Mouse (Mus musculus) ovary, adult 18-20 months (tissue): ENCODE data around the gene Fa2h.

Experiments used
- DNase-seq: peaks from one replicate; pipeline ENCODE4 v3.0.0; 2022; ENCODE audit warnings: low spot score, mixed read lengths

Fa2h gene

DNA sequence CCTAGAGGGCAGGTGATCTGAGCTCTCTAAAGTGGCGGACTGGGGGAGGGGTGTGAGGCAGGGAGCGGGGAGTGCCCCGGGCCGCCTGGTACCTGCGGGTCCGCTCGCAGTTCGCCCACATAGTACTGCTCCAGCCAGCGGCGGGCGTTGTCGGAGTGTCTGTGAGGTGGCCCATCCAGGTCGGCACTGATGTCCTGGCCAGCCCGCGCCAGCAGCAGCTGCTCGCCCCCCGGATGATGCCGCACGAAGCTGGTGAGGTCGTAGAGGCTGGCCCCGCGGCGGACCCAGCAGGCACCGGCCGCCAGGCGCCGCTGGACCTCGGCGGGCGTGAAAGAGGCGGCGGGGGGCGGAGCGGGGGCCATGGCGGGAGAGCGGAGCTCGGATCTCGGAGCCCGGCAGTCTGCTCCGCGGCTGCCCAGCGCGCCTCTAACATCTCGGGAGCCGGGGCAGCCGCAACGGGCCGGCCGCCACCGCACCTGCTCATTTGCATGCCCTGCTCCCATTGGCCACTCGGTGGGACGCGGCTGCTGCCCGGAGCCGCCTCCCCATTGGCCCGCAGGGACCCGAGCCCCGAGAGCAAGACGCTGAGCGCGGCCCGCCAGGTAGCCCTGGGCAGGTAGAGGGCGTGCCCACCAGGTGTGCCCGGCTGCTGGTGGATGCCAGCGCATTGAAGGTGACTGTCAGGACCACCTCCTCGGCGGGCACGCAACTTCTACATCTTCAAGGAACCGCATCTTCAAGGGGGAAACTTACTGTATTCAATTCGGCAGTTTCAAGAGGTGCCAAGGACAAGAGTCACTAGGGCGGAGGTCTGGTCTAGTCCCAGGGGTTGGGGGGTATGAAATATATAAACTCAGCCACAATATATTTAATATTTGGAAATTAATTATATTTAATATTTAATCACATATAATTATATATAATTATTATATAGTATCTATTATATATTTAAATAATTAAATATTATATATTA is at the start of gene Fa2h:
TSS of gene Fa2h (minus strand) at position 434 of the 973 bp plus-strand sequence.
- peak; percentile 81 for DNase-seq

GRCm38 (mm10) chr8:111439189-111439588 is 45.6 kb upstream of the Fa2h start:
- peak; percentile 39 for DNase-seq

GRCm38 (mm10) chr8:111435071-111435828 is 41.6 kb upstream of the Fa2h start:
- DNase-seq, result no peak

DNA sequence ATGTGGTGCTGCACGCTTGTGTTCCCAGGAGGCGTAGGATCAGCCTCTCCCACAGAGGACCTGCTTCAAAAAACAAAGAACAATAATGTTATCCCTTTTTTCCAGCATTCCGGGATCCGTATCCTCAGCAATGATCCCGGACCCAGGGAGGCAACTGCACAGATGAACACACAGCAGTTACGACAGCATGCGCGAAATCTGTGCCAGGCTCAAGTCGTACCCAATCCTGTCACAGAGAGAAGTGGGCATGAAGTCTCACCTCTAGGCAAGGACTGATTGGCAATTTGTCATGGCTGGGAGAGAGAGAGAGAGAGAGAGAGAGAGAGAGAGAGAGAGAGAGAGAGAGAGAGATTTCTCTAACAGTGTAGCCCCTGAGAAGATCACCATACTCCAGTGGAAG is 31.0 kb upstream of the Fa2h start:
- DNase-seq, result no peak

GRCm38 (mm10) chr8:111424181-111424580 is 30.6 kb upstream of the Fa2h start:
- DNase-seq, result peak; percentile 59

GRCm38 (mm10) chr8:111422614-111423013 is 29.0 kb upstream of the Fa2h start:
- no peak for DNase-seq

DNA sequence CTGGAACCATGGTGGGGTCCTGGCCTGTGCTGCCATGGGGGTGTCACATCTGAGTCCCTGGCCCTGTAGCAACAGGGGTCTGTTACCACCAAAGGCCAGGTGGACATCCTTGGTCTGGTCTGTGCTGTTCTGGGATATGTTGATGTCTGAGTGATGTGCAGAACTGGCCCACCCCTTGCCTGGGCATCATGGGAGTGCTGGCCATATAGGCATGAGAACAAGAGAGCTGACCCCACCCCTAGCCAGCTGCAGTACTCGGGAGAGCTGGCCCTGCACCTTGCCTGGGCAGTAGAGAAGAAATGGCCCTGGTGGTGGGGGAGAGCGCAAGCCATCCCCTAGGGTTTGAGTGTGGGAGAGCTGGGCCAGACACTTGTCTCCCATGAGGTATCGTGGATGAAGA is 25.5 kb upstream of the Fa2h start:
- no peak for DNase-seq

DNA sequence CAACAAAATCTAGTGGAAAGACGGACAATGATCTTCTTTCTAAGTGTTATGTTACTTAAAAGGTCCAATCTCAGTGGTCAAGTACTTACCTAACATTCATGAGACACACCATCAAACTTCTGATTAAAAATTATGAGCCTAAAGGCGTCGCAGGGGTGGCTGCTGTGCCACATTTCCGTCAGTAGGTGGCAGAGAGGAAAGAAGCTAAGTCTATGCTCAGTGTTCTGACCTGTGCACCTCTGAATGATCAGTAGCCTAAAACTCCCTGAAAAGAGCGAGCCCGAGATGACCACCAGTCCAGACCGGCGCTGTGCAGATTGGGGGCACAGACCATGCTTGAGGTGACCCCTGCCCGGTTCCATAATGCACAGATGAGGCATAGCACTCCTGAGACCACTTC is 25.0 kb upstream of the Fa2h start:
- no peak for DNase-seq

DNA sequence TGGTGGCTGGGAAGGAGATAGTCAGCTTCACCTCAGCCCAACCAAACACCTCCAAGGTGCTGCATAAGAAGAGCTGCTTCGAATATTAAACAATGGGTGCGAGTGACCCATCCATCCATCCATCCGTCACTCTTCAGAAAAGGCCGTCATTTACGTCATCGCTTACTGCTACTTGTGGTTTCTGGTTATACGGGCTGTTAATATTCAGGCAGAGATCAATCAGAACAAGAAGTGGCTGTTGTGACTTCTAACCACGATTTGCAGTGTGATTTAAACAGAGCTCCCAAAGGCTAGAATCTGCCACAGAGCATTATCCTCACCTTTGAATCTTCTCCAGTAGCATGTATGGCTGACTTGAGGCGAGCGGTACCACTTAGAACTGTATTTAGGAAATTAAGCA is 23.6 kb upstream of the Fa2h start:
- DNase-seq, result no peak

- no peak for DNase-seq
These were observed 9.8 kb upstream of the Fa2h start for GRCm38 (mm10) chr8:111403391-111403790.

- DNase-seq, result no peak
These were observed 2.4 kb downstream of the Fa2h start for GRCm38 (mm10) chr8:111391268-111391667.

DNA sequence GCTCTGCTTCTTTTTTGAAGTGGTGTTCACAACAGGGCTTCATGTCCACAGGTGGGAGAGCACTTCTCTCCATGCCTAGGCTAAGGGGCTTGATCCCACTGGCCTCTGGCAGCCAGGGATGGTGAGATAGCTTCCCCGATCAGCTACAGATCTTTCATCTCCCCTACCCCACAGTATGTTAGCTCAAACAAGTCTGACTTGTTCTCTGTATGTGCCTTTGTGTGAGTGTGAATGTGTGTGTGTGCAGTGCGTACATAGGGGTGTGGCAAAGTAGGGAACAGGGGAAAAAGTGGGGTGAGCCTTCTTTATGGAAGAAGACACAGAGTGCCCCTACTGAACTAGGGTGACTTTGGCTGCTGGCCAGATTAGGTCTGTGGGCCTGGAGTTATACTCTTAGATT is 2.8 kb downstream of the Fa2h start:
- DNase-seq, result no peak

DNA sequence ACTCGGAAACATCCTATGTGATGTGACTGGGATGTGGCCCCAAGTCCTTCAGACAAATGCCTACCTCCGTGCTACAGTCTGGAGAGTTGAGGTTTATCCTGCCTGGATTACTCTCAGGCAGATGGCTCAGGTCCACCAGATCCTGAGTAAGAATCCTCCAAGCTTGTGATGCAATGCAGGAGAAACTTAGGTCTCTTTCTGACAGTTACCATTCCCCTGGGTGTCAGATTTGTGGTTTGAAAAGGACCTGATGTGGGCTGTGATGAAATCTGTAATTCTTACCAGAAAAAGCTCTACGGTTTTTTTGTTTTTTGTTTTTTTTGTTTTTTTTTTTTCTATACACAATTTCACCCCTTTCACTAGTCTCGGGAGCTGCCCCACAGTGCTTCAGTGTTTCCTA is 4.0 kb downstream of the Fa2h start:
- no peak for DNase-seq

DNA sequence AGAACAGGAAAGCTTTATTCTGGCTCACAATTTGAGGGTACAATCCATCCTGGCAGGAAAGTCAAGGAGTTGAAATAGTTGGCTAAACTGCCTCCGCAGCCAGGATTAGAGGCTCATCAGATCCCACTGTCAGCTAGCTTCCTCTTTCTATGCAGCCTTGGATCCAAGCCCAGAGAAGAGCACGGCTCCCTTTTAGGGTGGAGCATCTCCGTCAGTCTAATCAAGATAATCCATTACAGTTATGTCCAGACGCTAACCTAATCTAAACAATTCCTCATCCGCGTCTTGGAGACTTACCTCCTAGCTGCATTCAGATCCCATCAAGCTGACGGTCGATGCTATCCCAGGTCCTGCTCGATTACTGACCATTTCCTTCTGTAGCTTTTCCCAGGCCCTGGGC is 7.7 kb downstream of the Fa2h start:
- no peak for DNase-seq

DNA sequence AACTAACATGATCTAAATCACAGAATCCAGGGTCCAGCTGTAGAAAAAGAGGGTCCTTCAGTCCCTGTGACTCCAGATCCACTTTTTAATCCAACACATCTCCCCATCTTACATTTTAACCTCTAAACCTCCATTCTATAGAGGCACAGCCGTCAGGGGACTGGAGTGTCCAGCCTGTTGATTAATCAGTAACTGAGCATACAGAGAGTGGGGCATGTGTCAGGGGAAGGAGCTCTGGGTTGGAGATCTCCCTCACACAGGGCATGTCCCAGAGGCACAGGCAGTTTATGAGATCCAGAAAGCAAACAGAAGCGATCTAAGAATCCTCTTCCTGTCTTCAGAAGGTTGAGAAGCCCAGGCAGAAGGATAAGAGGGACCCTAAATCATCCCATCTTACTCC is 9.0 kb downstream of the Fa2h start:
- no peak for DNase-seq

DNA sequence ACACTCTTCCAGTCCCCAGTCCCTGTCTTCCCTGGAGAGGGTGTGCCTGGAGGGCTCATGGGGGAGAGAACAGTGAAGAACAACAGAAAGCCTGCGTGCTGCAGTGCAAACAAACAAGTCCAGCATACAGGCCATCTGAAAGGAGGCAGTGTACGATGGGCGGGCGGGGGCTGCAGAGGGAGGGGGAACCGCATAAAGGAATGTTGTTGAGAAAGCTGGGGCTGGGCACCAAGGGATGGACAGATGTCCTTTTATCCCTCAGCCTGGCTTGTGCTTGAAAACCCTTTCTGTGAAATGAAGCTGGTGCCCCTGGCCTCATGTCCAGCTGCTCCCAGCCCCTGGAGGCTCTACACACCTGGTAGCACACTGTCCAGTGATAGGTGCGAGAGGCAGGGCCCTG is 18.4 kb downstream of the Fa2h start:
- DNase-seq, result no peak

- no peak for DNase-seq
These were observed 23.9 kb downstream of the Fa2h start for GRCm38 (mm10) chr8:111369711-111370110.

- no peak for DNase-seq
These were observed 26.3 kb downstream of the Fa2h start for GRCm38 (mm10) chr8:111367350-111367749.

DNA sequence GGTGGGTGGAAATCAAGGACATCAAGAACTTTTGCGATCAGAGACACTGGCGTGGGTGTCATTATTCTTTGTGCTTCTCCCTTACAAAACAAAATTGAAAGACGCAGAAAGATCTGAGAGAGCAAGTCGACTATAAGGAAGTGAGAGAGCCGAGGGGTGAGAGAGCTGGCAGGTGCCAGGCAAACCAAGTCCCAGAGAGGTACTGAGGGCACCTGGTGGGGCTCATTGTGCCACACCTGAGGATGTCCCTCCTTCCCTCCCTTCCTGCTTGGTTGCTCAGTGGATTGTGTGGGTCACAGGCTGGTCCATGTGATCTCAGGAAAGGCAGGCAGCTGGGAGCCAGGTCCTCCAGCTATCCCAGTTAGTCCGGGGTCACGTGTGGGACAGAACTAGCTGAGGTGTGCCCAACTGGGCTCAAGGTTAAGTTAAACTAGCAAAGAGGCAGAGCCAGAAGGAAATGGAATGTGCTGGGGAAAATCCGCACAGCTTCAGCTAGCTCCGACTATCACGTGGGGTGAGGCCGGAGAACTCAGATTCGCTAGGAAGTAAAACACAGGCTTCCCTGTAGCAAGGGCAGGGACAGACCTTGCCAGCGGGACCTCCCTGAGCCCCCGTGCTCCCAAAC is 26.9 kb downstream of the Fa2h start:
- peak; percentile 8 for DNase-seq

DNA sequence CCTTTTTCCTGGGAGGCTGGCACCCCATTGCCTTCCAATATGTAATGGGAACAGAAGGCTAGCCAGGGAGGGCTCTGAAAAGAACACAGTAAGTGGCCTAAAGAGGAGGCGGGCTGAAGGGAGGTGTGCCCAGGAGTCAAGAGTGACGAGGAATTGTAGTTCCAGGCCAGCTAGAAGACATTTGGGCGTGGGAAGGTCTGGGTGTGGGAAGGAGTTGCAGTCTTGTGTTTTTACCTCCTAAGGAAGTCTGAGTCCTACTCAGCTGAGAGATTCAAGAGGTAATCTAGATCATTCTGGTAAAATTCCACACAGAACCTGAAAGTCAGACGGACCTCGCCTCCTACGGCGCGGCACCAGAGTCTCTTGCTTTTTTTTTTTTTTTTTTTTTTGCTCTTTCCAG is 30.1 kb downstream of the Fa2h start:
- no peak for DNase-seq

GRCm38 (mm10) chr8:111360579-111361209 is 32.9 kb downstream of the Fa2h start:
- no peak for DNase-seq

GRCm38 (mm10) chr8:111359936-111360335 is 33.7 kb downstream of the Fa2h start:
- DNase-seq, result no peak
